Mouse (Mus musculus): Measurements from ENCODE around the gene Rnase13.

DNA sequence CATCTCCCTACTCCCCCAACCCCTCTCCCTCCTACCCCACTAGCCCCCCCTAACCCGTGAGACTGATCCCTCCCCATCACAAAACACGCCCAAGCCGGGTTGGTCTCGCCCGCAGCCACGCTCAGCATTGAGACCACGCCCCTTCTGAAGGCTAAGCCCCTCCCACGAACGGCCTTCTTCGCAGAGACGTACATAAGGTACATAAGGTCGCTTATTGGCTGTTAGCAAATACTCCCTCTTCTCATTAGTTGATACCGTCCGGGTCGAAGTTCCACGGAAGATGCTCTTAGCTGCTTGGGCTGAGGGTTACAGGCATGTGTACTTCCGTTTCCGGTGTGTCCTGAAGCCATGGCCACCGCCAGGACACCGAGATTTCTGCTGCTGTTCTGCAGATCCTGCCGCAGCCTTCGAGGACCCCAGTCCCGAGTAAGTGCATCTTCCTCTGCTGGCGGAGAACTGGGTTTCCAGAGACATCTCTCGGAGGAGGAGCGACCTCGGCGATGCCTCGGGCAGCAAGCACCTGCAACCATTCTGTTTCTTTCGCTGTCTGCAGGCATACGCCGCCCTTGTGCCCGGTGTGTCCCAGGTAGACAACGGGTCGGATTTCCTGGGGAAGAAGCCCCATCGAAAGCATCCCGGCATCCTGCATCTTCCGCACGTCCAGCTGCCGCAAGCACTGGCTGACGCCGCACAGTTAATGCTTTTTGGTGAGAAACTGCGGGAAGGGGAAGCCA is 37.8 kb downstream of the Rnase13 start, which contains the start of gene Mettl17:
- no peak for TF ChIP-seq EP300 (optimal IDR thresholded peaks at IDR 0.05)
- no peak; the same call in 1 of the 2 replicates for TF ChIP-seq CTCF (IDR thresholded peaks at IDR 0.05; ENCODE audit: low read depth)

Data from stomach, postnatal 0 days (tissue).